Mouse (Mus musculus) lung, postnatal 10 days (tissue): ENCODE data around the gene Aes.
A peak's percentile ranks its signal among the peaks of the same experiment; 100 is the strongest.

ENCODE experiments used
- DNase-seq: peaks from one replicate; pipeline ENCODE4 v3.0.0; 2021

The Aes gene

DNA sequence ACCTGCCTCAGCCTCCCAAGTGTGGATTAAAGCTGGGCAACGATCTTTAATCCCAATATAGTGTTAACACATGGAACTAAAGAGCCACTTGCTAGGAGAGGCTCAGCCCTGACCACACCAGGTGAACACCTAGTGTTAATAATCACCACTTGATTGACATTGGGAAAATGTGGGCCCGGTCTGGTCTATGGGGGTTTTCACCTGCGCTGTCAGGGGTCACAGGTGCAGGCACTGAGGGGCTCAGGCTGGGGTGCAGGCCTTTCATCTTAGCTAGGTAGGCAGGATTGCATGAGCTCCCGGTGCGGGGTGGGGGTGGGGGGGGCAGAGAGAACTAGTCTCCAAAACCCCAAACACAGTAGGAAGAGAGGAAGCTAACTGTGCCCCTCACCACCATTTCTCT, 40.3 kb downstream of the Aes start:
- DNase-seq: no peak

DNA sequence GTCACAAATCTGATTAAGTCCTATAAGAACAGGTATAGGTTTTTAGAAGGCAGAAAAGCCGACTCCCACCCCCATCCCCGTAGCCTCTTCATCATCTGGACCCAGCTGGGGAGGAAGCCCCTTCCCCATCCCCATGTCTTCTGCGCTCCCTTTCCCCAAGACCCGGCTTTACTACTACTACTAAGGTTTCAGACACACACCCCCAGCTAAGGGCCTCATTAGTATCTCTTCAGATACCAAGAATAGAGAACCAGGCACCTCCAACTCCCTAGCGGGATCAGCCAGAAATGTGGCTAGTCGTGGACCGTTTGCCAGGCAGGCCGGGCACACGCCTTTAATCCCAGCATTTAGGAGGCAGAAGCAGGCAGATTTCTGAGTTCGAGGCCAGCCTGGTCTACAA, 40.8 kb downstream of the Aes start:
- DNase-seq: no peak

DNA sequence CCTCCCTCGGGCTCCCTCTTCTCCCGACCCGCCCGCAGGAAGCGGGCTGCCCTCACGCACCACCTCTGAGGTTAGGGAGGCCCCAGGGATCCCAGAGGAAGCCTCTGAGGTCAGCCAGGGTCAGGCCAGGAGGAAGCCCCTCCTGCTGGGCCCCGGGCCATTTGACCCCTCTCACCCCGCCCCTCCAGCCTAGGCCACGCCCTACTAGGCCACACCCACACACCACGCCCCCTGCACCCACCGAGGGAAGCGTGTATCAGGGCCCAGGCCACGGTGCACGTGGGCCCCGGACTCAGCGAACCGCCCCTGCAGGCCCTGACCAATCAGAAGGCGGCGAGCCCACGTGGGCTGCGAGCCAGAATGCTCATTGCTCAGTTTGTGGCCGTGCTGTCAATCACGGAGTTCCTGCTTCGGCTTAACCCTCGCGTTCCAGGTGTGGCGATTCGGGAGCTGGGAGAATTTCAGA, 41.5 kb downstream of the Aes start, which contains the start of gene Tle6:
Gene Tle6 (minus strand): TSS at position 336 of the 466 bp plus-strand sequence.
- DNase-seq: peak; percentile 97

DNA sequence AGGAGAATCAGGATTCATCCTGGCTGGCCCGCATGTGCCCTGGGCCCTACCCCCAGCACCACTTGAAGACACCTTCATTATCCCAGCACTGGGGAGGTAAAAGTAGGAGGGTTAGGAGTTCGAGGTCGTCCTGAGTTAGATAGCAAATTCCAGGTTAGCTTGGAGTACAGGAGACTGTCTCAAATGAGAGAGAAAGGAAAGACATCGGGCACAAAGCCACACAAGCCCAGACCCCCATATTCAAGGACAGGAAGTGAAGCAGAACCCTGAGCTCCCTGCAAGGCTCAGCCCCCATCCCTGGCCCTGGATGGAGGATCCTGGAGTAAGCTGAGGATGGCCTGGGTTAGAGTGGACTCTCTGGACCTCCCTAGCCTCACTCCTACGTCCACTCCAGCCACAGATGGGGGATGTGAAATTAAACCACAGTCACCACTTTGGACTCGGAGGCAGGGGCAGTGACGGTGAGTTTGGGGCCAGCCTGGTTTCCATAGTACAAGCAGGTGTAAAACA, 42.2 kb downstream of the Aes start:
- DNase-seq: no peak

DNA sequence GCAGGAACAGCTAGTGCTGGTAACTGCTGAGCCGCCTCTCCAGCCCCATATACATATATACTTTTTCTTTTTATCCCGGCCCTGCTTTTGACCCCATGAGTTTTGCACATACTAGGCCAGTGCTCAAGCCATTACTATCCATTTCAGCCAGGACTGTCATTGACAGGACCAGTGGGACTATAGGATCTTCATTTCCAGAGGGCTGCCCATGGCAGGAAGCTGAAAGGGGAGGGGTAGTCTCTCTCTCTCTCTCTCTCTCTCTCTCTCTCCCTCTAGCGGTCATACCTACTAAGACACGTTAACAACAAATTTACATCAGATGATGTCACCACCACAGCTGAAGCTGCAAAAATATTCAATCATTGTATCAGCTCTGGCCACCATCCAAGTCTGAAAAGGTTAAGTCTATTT, 43.5 kb downstream of the Aes start:
- DNase-seq: peak; percentile 62

DNA sequence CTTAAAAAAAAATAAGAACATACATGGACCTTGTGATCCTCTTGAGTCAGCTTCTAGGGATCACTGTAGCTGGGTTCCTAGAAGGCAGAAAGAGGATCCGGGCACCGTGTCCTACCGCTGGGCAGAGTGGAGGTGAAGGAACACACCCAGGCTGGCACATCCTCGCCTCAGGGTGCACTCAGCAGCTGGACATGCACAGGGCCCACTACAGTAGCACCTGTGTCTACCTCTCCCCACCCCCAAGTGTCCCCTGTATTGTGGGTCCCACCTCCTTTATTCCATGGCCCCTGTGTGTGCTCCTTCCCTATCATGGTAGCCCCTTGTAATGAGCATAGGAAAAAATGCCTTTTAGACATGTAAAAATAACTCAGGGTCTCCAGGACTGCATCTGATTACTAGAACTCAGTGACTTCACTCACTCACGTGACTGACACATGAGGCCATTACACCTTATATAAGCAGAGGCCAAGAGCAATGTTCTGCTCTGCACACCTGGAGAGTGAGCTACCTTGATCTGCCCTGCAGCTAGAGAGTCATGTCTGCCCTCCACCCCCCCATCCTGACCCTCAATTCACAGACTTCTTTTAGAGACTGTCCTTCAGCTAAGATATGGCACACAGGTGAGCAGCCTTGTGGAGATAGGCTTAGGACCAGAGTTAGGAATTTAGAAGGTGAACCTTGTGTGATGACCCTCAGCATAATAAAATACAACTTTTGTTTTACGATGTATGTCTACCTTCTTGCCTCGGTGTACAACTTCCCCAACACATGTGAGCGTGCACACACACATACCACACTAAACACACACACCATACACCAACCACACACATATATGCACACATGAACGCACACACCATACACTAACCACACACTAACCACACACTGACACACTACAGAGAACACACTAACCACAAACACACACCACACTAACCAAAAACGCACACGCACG, 45.0 kb downstream of the Aes start:
- no peak for DNase-seq

DNA sequence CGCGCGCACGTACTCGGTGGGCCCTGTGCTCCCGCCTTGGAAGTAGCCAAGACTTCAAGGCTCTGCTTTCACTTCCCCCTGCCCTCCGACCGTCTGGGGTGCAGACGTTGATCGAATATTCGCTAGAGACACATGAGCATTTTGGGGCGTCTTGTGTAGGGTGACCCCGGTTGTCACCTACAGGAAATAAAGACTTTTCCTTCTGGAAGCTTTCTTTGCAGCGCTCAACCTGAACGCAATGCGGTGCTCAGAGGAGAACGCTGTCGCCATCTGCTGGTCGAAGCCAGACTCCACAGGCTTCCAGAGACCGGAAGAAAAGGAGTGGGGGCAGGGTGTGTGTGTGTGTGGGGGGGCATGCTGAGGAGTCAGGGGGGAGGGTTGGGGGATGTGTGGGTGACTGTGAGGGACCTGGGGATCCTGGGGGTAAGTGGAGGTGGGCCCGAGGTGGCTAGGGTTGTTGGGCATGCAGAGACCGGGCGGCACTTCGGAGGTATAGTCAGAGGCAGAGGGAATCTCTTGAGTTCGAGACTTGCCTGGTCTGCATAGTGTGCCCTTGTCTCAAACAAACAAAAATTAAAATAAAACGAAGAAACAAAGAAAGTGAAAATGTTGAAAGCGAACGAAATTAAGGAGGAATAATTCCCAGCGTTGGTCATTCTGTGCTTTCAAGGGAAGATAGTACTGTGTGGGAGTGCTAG, 45.8 kb downstream of the Aes start:
- peak; percentile 93 for DNase-seq

DNA sequence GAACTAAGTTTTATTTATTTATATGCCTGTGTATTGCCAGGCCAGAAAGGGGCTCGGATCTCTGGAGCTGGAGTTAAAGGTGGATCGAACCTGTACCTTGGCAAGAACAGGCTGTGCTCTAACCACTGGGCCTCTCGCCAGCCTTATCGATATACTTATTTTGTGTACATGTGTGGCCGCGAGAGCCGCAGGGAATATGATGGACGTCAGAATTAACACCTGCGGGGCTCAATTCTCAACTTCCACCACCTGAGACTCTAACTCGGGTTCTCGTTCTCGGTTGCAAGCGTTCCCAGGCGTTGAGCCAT, 46.3 kb downstream of the Aes start:
- DNase-seq: no peak

DNA sequence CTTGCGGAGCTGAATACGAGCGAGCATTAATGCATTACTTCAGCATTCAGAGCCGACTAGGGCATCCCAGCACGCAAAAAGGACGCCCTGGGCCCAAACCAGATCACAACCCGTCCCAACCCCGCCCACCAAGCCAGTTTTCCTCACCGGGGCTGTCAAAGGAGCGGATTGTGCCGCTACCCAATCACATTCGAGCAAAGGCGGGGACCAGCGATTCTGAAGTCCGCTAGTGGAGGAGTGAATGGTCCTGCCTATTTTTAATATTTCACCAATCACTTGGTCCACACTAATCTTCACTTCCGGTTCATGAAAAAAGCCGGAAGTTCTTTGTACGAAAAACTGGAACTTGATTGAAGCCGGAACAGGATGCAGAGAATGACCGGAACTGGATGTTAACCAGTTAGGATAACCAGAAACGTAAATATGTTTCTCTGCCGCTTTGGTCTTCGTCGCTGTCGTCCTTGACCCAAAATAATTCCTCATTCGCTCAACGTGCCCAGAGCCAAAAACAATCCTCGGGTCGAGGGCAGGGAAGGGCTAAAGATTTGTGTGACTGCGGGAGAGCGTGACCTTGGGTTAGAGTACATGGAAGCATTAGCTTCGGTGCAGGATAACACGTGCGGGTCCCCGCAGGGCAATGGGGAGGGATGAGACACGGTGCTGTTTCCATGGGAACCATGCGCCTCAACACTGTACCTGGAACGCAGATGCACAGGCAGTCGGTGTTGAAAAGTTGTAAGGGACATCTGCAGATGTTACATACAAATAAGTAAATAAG, 46.9 kb downstream of the Aes start, which contains the start of gene BC025920:
Gene BC025920 (plus strand): TSS at position 297 of the 778 bp plus-strand sequence.
- DNase-seq: peak; percentile 98

DNA sequence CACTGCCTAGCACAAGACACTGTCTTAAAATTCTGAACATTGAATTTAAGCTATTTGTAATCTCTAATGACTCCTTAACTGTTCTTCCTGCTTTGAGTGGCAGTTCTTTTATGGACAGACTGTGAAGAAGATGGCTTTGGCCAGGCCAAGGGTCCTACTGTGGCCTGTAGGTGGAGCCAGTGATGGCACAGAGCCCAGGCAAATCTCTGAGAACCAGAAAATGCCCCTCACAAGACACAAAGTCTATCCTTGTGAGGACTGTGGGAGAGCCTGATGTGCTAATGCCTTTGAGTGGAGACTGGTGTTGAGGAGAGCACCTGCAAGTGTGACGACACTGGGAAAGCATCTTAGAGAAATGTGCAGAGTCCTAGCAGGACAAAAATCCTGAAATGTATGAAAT, 49.0 kb downstream of the Aes start:
- no peak for DNase-seq

DNA sequence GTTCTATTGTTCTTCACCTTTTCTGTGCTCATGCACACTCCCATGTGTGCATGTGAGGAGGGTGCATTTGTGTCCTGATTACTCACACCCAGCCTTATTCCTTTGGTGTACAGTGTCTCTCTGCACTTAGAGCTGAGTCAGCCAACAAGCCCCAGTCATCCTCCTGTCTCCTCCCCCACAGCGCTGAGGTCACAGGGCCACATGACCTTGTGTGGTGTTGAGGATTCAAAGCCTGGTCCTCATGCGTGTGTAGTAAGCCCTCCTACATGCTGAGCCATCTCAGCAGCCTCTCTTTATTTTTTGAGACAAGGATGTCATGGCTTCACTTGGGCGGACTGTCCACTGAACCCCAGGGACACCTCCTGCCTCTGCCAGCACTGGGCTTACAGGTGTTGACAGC, 53.5 kb downstream of the Aes start:
- DNase-seq: no peak

DNA sequence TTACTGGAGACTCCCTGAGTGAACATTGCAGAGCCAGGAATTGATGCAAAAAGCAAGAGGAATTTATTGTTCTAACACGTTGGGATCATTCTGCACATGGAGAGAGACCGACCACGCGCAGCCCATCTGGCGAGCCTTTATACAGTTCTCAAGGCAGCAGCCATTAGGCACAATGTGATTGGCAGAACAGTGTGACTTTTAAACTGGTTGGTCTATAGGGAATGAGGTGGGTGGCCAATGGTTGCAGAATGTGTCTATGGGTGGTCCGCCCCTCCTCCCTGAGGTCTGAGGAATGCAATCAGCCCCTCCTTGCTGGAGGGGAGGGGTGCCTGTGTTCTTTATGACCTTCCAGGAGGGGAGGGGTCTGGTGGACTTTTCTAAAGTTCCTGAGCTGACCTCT, 56.2 kb downstream of the Aes start:
- DNase-seq: no peak
